Mouse (Mus musculus) brain, embryonic 14.5 days (tissue): ENCODE data around the gene Tmprss2. TPM values are rescaled to one million over a fixed set of nuclear protein-coding genes. Genes with fewer than 3 reads are reported as not detected.

Experiments
- DNase-seq: peaks from one replicate; pipeline ENCODE4 v3.0.0-alpha.2; 2011; ENCODE audit warnings: low read depth
- CTCF ChIP-seq: fragments of 200-500 bp; IDR thresholded peaks from 2 replicates; pipeline ENCODE4 v1.5.1; 2012; ENCODE audit warnings: inconsistent platforms, mild to moderate bottlenecking, moderate library complexity, borderline replicate concordance; ENCODE audit not compliant: insufficient read depth, insufficient read length; ENCODE audit errors: extremely low read depth
- POLR2A ChIP-seq: fragments of 200-500 bp; IDR thresholded peaks from 2 replicates; pipeline ENCODE4 v1.6.1; 2012; ENCODE audit warnings: mild to moderate bottlenecking, inconsistent platforms, borderline replicate concordance; ENCODE audit not compliant: poor library complexity, insufficient read depth, insufficient read length, severe bottlenecking; ENCODE audit errors: extremely low read depth
- polyA plus RNA-seq: library from polyadenylated mRNA; depleted of rRNA; stranded (reverse); fragments of >200 nt; gene quantifications from 2 replicates; pipeline ENCODE4 v1.2.3, GENCODE M21; 2012

Tmprss2 gene
- polyA plus RNA-seq, 1 experiment = 0.64 TPM

DNA sequence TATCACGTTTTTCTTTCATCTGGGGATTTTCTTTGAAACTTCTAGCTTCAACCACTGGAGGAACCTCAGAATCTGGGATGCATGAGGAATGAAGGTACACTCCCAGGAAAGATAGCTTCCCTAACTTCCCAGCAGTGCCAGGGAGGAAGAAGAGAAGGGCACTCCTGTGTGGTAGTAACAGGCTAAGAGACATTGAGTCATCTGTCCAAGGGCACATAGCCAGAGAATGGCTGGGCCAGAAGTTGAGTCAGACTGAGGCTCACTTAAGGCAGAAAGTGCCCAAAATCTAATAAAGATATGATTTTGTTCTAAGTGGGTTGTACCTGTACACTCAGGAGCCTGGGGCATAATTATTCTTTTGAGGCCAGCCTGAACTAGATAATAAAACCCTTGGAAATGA lies 41.6 kb downstream of the Tmprss2 start:
- no peak for DNase-seq
- TF ChIP-seq POLR2A = no peak
- no peak for TF ChIP-seq CTCF

DNA sequence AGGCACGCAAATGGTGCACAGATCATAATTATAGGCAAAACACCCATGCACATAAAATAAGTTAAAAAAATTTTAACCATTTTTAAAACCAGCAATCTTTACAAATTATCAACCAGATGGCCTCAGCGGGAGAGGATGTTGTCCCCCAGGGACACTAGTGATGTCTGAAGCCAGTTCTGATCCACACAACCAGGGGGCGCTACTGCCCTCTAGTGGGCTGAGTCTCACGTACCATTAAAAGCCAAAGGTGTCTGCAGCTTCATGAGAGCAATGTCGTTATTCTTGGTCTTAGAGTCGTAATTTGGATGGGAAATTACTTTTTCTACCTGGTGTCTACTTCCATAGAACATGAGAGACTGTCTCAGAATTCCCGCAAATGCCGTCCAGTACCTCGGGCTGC lies 42.3 kb downstream of the Tmprss2 start:
- TF ChIP-seq CTCF = peak; percentile 55; the same call in 1 of the 2 replicates
- TF ChIP-seq POLR2A = no peak
- peak; percentile 17 for DNase-seq

DNA sequence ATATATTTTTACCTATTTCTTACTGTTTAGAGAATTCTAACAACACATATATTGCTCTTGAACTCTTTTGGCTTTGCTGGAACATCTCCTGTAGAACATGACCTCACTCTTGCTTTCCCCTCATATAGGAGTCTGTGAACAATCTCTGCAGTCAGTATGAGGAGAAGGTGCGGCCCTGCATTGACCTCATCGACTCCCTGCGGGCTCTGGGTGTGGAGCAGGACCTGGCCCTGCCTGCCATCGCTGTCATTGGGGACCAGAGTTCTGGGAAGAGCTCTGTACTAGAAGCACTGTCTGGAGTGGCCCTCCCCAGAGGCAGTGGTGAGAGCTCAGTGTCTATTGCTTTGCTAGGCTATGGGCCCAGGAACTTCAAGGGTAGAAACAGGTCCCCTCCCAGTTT lies 66.7 kb downstream of the Tmprss2 start:
- no peak for DNase-seq
- TF ChIP-seq CTCF (no peak), POLR2A (no peak)

DNA sequence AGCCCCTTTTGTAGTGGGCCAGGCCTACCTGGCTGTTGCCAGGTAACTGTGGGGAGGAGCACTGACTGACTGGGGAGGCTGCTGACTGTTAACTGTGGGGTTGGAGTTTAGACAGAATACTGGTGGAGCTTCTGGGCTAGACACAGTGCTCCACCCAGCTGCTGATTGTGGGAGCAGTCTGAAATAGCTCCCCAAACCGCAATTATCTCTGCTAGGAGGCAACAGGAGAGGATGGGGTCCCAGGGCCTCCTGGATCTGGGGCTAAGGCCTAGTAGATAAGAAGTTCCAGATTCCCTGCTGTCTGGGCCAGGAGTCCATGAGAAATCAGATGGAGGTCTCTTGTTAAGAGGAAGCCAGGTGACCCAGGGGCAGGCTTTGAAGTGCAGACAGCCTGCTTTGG lies 74.1 kb downstream of the Tmprss2 start:
- no peak for DNase-seq

DNA sequence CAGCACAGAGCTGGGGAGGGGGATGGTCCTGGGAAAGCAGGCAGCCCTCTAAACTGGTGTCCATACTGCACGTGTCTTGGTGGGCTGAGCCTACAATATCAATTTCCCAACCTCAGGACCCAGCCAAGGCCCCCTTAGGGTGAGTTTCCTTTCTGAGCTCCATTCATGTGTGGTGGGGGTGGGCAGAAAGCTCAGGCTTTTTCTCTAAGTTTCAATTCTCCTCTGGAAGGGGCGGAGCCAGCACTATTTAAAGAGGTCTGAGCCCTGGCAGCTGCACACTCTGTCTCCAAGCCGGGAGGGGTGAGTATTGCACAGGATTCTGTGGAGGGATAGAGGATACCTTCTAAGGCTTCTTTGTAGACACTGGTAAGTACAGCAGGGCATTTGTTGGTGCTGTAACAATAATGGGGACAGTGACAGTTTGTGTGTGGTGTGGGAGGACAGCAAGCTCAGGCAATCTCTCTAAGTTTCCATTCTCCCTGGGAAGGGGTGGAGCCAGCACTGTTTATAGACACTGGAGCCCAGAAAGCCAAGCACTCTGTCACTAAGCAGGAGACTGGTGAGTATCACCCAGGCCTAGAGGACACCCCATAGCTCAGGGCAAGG lies 75.1 kb downstream of the Tmprss2 start:
- TF ChIP-seq POLR2A = no peak
- no peak for TF ChIP-seq CTCF
- peak; percentile 81 for DNase-seq

More for the DNA sequence above, 74.1 kb downstream of the Tmprss2 start:
- no peak for TF ChIP-seq CTCF
- no peak for TF ChIP-seq POLR2A

DNA sequence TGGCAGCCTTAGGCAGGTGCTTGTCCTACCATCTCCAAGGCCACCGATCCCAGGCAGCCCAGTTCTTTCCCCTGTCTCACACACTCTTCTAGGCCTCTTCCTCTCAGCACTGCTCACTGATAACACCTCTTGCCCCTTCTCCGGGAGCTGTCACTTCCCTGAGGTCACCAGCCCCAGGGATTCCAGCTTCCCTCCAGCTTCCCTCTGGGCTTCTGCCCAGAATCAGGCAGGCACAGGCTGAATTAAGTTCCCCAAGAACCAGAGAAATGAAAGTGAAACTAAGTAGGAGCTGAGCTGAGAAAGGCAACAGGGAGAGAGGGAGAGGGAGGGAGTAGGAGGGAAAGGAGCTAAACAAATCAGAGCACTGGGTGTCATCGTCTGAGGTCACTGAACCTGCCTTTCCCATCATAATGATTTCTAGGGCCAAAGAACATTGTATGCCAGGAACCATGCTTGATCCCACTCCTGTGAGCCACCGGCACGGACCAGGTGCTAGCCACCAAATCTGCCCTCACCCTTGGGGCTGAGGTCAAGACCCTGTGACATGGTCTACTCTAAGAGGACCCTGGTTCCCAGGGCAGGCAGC lies 76.0 kb downstream of the Tmprss2 start:
- TF ChIP-seq CTCF (no peak), POLR2A (no peak)
- DNase-seq = peak; percentile 64

DNA sequence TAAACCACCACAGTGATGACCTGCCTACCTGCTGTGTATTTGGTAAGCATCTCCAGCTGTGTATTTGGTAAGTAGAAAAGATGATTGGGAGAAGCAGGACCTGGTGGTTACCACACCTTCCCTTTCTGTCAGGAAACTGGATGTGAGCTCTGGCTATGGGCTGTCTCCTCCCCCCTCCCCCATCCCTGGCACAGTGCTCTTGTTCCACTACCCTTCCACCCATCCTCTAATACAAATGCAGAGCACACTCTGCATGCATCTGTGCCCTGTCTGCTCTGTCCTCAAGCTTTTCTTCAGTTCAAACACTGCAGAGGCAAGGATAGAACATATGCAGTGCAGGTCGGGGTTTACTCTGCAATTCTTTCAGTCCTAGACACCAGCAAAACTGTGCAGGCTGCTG lies 76.5 kb downstream of the Tmprss2 start:
- TF ChIP-seq CTCF (no peak), POLR2A (no peak)
- DNase-seq = peak; percentile 17

DNA sequence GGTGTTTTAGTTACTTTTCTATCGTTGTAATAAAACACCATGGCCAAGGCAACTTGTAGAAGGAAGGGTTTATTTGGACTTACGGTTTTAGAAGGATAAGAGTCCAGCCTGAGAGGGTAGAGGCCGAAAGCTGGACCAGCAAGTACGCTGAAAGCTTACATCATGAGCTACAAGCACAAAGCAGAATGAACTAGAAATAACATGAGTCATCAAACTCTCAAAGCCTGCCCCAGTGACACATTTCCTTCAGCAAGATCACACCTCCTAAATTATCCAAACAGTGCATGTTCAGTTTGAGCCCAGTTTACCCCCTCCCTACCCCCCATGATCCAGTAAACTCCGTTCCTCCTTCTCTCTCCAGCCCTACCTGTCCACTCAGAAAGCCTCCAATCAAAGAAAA lies 77.2 kb downstream of the Tmprss2 start:
- no peak for TF ChIP-seq POLR2A
- TF ChIP-seq CTCF = no peak
- DNase-seq = no peak

DNA sequence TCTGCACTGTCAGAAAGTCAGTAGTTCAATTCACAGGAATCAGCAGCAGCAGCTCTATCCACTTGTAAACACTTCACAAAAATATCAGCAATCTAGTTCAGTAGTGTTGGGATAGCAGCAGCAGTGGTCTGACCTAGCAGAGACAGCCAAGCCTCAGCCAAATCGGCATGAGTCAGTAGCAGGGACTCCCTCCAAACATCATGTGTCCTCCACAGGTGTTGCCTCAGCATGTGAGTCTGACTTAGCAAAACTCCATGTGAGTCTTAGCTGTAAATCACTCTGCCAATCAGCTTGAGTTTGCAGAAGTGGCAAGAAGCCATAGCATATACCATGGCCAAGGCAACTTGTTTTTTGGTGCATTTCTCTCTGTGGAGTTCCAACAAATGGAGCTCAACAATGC lies 77.9 kb downstream of the Tmprss2 start:
- TF ChIP-seq POLR2A (no peak), CTCF (no peak)
- no peak for DNase-seq

DNA sequence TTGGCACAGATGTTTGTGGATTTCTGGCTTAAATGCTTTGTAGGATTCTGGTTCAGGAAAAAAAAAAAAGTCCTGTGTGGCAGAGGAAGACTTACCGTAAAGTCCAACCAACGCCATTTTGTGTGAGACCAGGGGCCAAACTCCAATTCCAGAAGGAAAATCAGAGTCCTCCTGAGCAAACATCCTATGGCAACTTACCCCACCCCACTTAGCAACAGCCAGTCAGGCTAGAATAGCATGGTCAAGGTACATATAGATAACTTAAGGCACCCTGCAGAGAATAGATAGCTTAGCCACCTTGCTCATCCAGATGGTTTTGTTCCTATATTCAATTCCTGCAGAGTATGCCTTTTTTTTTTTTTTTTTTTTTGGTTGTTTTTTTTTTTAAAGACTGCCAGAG lies 81.8 kb downstream of the Tmprss2 start:
- DNase-seq = no peak
- no peak for TF ChIP-seq CTCF
- TF ChIP-seq POLR2A = no peak

DNA sequence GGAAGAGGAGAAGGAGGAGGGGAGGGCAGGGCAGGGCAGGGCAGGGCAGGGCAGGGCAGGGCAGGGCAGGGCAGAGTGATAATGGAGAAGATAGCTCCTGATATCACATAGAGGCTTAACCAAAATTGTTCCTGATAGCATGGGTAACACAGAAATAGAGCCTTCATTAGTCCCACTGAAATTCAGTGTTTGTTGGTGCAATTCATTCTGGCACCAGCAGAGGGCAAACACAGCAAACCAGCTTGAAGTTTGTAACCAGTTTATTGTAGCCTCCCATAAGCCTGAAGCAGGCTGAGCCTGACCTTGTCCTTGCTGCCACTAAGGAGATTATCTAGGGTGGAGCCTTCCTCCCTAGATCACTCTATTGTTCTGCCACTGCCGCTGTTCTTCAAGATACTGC lies 88.0 kb downstream of the Tmprss2 start:
- peak; percentile 78 for DNase-seq
- TF ChIP-seq CTCF (peak; percentile 75; the same call in 1 of the 2 replicates), POLR2A (no peak)

DNA sequence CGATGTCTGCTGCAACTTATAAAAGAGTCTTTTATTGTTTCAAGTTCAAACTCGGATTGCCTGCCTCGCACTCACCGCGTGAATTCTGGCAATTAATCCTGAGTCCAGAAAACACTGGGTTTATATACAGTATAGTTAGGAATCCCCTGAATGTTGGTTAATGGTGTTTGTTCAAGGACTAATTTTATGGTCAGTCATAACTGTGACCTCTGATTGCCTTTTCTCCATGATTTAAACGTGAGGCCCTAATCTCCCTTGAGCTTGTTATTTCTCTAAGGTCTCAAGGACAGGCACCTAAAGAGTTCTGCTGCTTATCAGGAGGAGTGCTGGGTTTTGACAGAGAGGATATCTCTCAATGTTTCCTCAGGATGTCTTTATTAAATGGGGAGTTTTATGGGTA lies 89.0 kb downstream of the Tmprss2 start:
- no peak for TF ChIP-seq CTCF
- TF ChIP-seq POLR2A = no peak
- no peak for DNase-seq
